Mouse (Mus musculus) urinary bladder, postnatal 25 days (tissue): ENCODE results near the gene Lpgat1.

Experiments used
- DNase-seq: peaks from one replicate; pipeline ENCODE4 v3.0.0; 2022; ENCODE audit warnings: low spot score

The Lpgat1 gene

DNA sequence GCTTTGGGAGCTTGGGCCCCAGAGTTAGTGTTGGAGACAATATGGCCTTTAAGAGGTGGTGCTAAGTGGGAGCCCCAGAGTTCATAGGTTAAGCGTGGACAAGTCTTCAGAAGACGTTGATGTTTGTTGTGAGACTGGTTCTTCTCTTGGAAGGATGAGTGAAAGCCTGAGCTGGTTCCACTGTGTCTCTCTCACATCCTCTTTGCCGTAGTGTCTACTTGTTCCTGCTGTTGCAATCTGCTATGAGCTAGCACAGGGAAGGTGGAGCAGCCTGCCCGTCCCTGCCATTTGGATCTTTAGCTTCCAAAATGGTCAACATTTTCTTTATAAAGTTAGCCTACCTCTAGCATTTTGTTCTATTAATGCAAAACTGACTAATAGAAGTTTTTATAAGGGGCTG, 16.2 kb downstream of the Lpgat1 start:
- DNase-seq: no peak

DNA sequence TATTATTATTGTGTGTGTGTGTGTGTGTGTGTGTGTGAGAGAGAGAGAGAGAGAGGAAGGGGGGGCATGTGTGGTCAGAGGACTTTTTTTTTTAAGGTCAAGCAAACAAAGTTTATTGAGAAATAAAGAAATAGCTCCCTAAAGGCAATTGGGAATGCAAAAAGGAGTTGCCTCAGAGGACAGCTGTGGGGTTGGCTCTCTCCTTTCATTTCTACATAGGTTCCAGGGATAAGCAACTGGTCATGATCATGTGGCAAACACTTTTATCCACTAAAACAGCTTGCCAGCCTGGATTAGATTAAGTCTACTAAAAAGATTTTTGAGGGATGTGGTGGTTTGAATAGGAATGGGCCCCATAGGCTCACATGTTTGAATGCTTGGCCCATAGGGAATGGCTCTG, 18.8 kb downstream of the Lpgat1 start:
- DNase-seq: no peak

- DNase-seq: no peak
Observed at GRCm38 (mm10) chr1:191737871-191738270, 20.2 kb downstream of the Lpgat1 start.

DNA sequence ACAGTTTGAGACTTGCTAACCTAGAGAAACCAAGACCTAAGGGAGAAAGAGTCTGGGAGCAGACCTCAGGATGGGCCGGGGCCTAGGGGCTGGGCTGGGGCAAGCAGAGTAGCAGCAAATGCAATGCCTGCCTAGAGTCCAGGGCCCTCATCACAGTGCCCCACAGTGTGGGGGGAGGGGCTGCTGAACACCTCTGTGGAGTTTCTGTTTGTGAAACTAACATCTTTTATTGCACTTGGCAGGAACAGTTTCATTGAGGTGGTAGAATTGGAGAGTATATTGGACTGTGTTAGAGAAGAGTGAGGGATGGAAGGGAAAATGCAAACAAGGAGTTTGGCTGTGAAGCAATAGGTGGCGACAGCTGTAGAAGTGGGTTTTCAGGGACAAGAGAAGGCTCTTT, 21.1 kb downstream of the Lpgat1 start:
- DNase-seq: no peak

DNA sequence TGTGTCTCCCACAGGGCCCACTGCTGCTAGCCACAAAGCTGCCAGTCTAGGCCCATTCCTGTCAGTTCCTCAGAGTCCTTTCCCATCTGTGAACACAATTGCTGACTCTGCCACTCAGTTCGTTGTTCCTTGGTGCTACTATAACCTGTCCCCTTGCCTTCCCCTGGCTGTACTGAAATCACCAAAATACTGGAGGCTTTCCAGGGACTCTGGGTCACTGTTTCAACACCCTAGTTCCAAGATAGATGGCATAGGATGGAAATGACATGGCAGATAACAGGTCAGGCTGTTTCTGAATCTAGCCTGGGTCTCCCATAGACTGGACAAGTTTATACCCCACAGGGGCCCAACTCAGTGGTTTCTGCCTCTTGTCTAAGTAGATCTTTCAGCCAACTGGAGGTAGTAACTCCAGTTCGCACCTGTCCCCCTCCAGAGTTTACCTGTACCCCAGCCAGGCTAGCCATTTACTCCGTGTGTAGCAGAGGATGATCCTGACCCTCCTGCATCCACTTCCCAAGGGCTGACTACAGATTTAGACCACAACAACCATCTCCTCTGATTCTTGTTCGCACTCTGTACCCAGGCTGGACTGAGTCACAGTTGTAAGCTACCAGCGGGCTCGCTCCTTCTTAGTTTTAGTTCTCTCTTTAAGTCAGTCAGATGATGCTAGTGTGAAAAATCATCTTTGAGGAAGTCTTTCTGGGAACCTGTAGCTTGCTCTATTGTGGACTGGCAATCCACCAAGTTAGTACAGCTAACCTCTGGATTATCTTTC, 23.1 kb downstream of the Lpgat1 start:
- DNase-seq: no peak

DNA sequence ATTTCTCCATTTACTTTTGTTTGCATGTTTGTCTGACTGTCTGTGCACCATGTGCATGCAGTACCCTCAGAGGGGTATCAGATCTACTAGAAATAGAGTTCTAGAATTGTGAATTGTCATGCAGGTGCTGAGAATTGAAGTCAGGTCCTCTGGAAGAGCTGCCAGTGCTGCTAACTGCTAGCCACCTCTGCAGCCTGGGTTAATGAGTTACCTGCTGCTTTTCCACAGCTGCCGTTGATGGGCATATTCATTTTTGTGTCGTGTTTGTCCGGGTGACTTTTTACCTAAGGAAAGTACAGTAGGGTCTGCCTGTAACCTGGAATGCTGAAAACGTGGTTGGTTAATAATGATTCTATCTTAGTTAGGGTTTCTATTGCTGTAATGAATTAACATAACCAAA, 24.0 kb downstream of the Lpgat1 start:
- no peak for DNase-seq

DNA sequence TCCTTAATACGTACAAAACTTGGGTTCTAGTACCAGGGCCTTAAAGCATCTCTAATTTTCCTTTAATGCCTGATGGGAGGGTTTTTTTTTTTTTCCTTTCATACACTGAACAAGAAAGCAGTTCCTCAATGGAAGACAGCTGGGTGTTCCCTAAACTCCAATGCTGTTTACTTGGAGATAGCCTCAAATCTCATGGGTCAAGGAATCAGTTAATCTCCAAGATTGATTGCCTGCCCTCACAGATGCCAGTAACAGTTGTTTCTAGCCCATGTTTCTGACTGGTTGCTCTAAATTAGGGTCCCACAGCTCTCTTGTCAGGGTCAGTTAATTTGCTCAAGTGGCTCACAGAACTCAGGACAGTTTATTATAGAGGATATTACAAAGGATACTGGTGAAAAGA, 30.8 kb downstream of the Lpgat1 start:
- no peak for DNase-seq

- DNase-seq: no peak
Observed at GRCm38 (mm10) chr1:191756520-191757199, 39.0 kb downstream of the Lpgat1 start.

DNA sequence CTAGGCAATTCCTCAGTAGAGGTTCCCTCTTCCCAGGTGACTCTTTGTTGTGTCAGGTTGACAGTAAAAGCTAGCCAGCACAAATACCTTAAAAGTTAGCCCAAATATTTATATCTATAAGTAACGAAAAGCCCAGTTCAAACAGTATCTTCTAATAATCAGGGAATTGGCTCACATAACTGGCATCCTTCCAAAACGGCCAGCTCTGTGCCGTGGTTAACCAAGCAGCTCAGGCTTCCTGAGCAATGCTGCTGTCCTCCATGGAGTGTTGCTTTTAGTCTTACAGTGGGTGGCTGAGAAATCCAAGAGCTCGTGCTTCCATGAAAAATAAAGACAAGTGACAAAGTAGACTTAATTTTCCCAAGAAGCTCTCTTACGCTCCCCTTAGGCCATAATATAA, 56.5 kb downstream of the Lpgat1 start:
- no peak for DNase-seq

DNA sequence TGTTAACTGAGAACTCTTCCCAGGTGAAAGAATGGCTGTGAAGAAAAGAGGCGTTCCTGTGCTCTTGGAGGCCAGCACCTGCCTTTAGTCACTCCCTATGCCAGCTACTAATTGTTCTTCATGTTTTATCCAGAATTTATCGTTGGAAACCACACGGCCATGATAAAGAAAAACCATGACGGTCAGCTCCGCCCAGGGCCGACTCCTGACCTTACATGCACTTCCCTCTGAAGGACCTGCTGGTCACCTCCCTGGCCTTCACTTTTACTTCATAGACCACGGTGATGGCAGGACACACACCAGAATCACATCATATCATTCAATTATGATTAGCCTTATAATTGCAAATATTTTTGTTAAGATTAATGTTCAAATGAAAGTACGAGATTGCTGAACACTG, 57.5 kb downstream of the Lpgat1 start:
- DNase-seq: no peak

DNA sequence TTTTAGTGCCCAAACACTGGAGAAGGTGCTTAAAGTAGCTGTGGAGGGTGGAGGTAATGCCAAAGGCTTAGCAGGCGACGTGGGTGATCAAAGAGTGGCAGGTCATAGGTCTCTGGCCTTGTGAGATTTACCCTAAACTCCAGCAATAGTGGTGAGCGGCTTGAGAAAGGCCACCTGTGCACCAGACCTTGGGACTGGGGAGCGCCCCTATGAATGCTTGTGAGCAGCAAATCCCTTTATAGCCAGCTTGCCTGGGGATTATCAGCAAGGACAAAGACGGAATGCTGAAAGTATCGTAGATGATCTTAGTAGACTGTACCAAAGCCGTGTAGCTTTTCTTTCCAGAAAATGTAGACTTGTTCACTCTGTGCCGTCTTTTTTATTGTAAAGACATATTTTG, 59.9 kb downstream of the Lpgat1 start:
- no peak for DNase-seq

DNA sequence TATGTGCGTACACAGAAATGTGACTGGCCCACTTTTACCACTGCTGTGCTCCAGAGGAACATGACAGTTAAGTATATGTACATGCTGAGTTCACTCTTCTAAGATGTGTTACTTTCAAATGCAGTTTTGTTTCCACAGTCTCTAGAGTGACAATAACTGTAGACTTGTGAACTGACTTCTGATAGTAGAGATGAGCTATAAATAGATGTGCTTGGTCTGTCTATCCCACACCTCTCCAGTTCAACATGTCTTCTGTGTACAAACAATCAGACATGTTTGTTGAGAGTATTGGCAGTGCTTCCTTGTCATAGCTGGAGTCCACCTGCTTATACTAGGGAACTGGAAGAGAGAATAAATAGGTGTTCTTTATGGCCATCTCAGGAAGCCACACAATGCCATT, 62.8 kb downstream of the Lpgat1 start:
- DNase-seq: no peak

DNA sequence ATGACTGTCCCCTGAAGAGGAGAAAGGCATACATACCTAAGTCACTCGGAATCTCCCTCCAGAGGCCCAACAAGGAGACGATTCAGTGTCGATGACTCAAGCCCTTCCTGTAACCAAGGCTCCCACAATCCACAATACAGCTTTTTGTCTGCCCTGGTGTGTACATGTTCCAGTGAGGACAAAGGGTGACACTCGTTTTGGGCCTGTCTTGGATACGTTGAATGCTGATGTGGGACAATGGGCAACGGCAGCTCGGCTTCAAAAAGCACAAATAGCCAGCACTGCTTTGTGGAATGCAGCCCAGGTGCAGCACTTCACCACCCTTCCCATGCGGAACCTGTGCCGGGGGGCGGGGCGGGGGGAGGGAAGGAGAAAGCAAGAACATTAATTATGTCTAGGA, 67.5 kb downstream of the Lpgat1 start:
- no peak for DNase-seq

- no peak for DNase-seq
Observed at GRCm38 (mm10) chr1:191786255-191786654, 68.6 kb downstream of the Lpgat1 start.

GRCm38 (mm10) chr1:191787379-191787778, 69.7 kb downstream of the Lpgat1 start:
- no peak for DNase-seq

GRCm38 (mm10) chr1:191792991-191793390, 75.4 kb downstream of the Lpgat1 start:
- no peak for DNase-seq

- DNase-seq: no peak
Observed at GRCm38 (mm10) chr1:191793888-191794532, 76.4 kb downstream of the Lpgat1 start.

- DNase-seq: no peak
Observed at GRCm38 (mm10) chr1:191796238-191796896, 78.7 kb downstream of the Lpgat1 start.

DNA sequence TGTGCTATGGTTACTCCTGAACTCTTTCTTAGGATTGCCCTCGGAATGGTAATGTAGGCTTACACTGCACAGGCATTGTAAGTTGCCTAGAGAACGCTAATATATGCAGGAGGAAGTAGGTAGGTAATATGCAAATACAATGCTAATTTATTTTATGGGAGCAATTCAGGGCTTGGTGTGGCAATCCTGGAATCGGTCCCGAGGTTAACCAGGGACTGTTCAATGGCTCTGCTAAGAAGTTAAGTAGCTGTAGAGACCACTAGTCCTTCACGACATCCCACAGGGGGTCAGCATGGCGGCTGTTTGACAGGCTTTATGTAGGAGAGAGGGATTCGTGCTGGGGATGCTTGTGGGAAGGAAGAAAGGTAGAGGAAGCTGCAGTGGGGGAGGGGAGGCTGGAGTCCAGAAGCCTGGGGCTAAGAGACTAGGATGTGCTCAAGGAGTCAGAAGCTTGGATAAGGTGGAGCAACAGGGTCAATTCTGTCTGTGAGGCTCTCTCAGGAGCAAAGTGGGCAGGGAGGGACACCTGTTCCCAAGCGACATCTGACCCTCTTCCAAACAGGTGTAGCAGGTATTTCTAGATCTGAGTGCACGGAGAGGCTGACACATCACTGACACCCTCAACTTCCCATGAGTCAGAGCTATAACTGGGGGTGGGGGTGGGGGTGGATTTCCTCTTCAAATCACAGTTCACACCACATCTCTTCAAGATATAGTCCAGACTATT, 84.6 kb downstream of the Lpgat1 start:
- DNase-seq: peak; percentile 56

- peak; percentile 54 for DNase-seq
Observed at GRCm38 (mm10) chr1:191802820-191803655, 85.4 kb downstream of the Lpgat1 start.

DNA sequence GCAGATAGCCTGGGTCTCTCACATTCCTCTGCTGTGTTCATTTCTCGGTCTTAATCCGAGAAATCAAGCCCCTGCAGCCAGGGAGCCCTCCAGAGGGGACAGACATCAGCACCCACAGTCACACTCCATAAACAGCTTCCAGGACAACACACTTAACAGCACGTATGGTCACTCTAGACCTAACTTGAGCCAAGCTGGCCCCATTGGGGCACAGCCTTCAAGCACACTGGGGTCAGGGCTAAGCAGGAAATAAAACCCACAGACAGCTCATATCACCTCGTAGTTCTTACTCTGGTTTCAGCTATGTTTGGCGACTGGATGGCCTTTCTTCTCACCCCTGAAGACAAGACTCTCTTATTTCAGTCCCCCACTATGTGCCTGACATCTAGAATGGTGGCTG, 87.1 kb downstream of the Lpgat1 start:
- DNase-seq: no peak
